Mouse (Mus musculus): ENCODE measurements around the gene Gm21969. TPM values are rescaled to one million over a fixed set of nuclear protein-coding genes. Genes with fewer than 3 reads are reported as not detected.

Gene Gm21969
- polyA plus RNA-seq, 1 experiment: 0.01 TPM

GRCm38 (mm10) chr4:139581427-139582051 lies 21.4 kb upstream of the Gm21969 start:
- H3K79me2 ChIP-seq (ENCODE audit: control insufficient read depth, insufficient read depth): peaks cover 99% of the 10 kb centered on the region
- H3K79me3 ChIP-seq (ENCODE audit: low read depth): peaks cover 90% of the 10 kb centered on the region
- peak overlapping the region; percentile 64 for H3ac ChIP-seq (ENCODE audit: control insufficient read depth, insufficient read length, low read depth)
- no peak for TF ChIP-seq CTCF (IDR thresholded peaks at IDR 0.05; ENCODE audit: control insufficient read depth, insufficient read depth, insufficient read length)
- TF ChIP-seq MAX (IDR thresholded peaks at IDR 0.05): no peak
- no peak for TF ChIP-seq FOSL1 (IDR thresholded peaks at IDR 0.05; ENCODE audit: insufficient read depth, low read length, poor library complexity, severe bottlenecking)
- TF ChIP-seq MYOG (IDR thresholded peaks at IDR 0.05; ENCODE audit: control insufficient read depth, extremely low read depth, insufficient read length): no peak
- peaks cover 8% of the 10 kb centered on the region for H3K36me3 ChIP-seq (ENCODE audit: control insufficient read depth, insufficient read depth)
- H3K27me3 ChIP-seq (ENCODE audit: control insufficient read depth, insufficient read depth, insufficient read length): no peaks in the 10 kb centered on the region
- no peak overlapping the region for H3K4me3 ChIP-seq (ENCODE audit: insufficient read depth, poor library complexity, severe bottlenecking)

GRCm38 (mm10) chr4:139582346-139582745 lies 20.6 kb upstream of the Gm21969 start:
- H3K27me3 ChIP-seq (ENCODE audit: control insufficient read depth, insufficient read depth, insufficient read length): no peaks in the 10 kb centered on the region
- TF ChIP-seq CTCF (IDR thresholded peaks at IDR 0.05; ENCODE audit: control insufficient read depth, insufficient read depth, insufficient read length): no peak
- no peak for TF ChIP-seq MYOD1 (IDR thresholded peaks at IDR 0.05; ENCODE audit: control insufficient read depth, insufficient read length, low read depth)
- TF ChIP-seq MAX (IDR thresholded peaks at IDR 0.05): no peak
- TF ChIP-seq MYOG (IDR thresholded peaks at IDR 0.05; ENCODE audit: control insufficient read depth, extremely low read depth, insufficient read length): no peak
- TF ChIP-seq USF1 (IDR thresholded peaks at IDR 0.05; ENCODE audit: low read depth): no peak
- no peak for TF ChIP-seq CEBPB (IDR thresholded peaks at IDR 0.05; ENCODE audit: low read depth)
- TF ChIP-seq FOSL1 (IDR thresholded peaks at IDR 0.05; ENCODE audit: insufficient read depth, low read length, poor library complexity, severe bottlenecking): no peak
- H3K4me3 ChIP-seq (ENCODE audit: insufficient read depth, poor library complexity, severe bottlenecking): no peak overlapping the region
- peaks cover 90% of the 10 kb centered on the region for H3K79me3 ChIP-seq (ENCODE audit: low read depth)
- H3K79me2 ChIP-seq (ENCODE audit: control insufficient read depth, insufficient read depth): peaks cover 99% of the 10 kb centered on the region
- peaks cover 4% of the 10 kb centered on the region for H3K36me3 ChIP-seq (ENCODE audit: control insufficient read depth, insufficient read depth)
- peak overlapping the region; percentile 31 for H3ac ChIP-seq (ENCODE audit: control insufficient read depth, insufficient read length, low read depth)

GRCm38 (mm10) chr4:139582903-139583302 lies 20.1 kb upstream of the Gm21969 start:
- Histone ChIP-seq H3K27me3 (ENCODE audit: control insufficient read depth, insufficient read depth, insufficient read length) (no peaks in the 10 kb centered on the region), H3K36me3 (ENCODE audit: control insufficient read depth, insufficient read depth) (no peaks in the 10 kb centered on the region), H3K79me3 (ENCODE audit: low read depth) (peaks cover 85% of the 10 kb centered on the region), H3ac (ENCODE audit: control insufficient read depth, insufficient read length, low read depth) (no peak overlapping the region), H3K79me2 (ENCODE audit: control insufficient read depth, insufficient read depth) (peaks cover 96% of the 10 kb centered on the region), H3K4me3 (ENCODE audit: insufficient read depth, poor library complexity, severe bottlenecking) (no peak overlapping the region)
- TF ChIP-seq MYOG (IDR thresholded peaks at IDR 0.05; ENCODE audit: control insufficient read depth, extremely low read depth, insufficient read length) (no peak), FOSL1 (IDR thresholded peaks at IDR 0.05; ENCODE audit: insufficient read depth, low read length, poor library complexity, severe bottlenecking) (no peak), MAX (IDR thresholded peaks at IDR 0.05) (no peak), CEBPB (IDR thresholded peaks at IDR 0.05; ENCODE audit: low read depth) (no peak), CTCF (IDR thresholded peaks at IDR 0.05; ENCODE audit: control insufficient read depth, insufficient read depth, insufficient read length) (no peak), MYOD1 (IDR thresholded peaks at IDR 0.05; ENCODE audit: control insufficient read depth, insufficient read length, low read depth) (no peak), USF1 (IDR thresholded peaks at IDR 0.05; ENCODE audit: low read depth) (no peak)

- Histone ChIP-seq H3ac (ENCODE audit: control insufficient read depth, insufficient read length, low read depth) (no peak overlapping the region), H3K36me3 (ENCODE audit: control insufficient read depth, insufficient read depth) (no peaks in the 10 kb centered on the region), H3K4me3 (ENCODE audit: insufficient read depth, poor library complexity, severe bottlenecking) (no peak overlapping the region), H3K27me3 (ENCODE audit: control insufficient read depth, insufficient read depth, insufficient read length) (no peaks in the 10 kb centered on the region), H3K79me2 (ENCODE audit: control insufficient read depth, insufficient read depth) (peaks cover 95% of the 10 kb centered on the region), H3K79me3 (ENCODE audit: low read depth) (peaks cover 81% of the 10 kb centered on the region)
- no peak for TF ChIP-seq CTCF (IDR thresholded peaks at IDR 0.05; ENCODE audit: control insufficient read depth, insufficient read depth, insufficient read length)
- TF ChIP-seq MAX (IDR thresholded peaks at IDR 0.05): peak; percentile 33
These were observed 19.2 kb upstream of the Gm21969 start for GRCm38 (mm10) chr4:139583629-139584245.

- Histone ChIP-seq H3ac (ENCODE audit: control insufficient read depth, insufficient read length, low read depth) (peak overlapping the region; percentile 59), H3K27me3 (ENCODE audit: control insufficient read depth, insufficient read depth, insufficient read length) (no peaks in the 10 kb centered on the region), H3K79me3 (ENCODE audit: low read depth) (peaks cover 77% of the 10 kb centered on the region), H3K36me3 (ENCODE audit: control insufficient read depth, insufficient read depth) (no peaks in the 10 kb centered on the region), H3K4me3 (ENCODE audit: insufficient read depth, poor library complexity, severe bottlenecking) (no peak overlapping the region), H3K79me2 (ENCODE audit: control insufficient read depth, insufficient read depth) (peaks cover 95% of the 10 kb centered on the region)
- TF ChIP-seq CEBPB (IDR thresholded peaks at IDR 0.05; ENCODE audit: low read depth) (no peak), CTCF (IDR thresholded peaks at IDR 0.05; ENCODE audit: control insufficient read depth, insufficient read depth, insufficient read length) (no peak), FOSL1 (IDR thresholded peaks at IDR 0.05; ENCODE audit: insufficient read depth, low read length, poor library complexity, severe bottlenecking) (no peak), MYOD1 (IDR thresholded peaks at IDR 0.05; ENCODE audit: control insufficient read depth, insufficient read length, low read depth) (no peak), MAX (IDR thresholded peaks at IDR 0.05) (no peak), USF1 (IDR thresholded peaks at IDR 0.05; ENCODE audit: low read depth) (no peak), MYOG (IDR thresholded peaks at IDR 0.05; ENCODE audit: control insufficient read depth, extremely low read depth, insufficient read length) (no peak)
These were observed 18.3 kb upstream of the Gm21969 start for GRCm38 (mm10) chr4:139584704-139585103.

- peaks cover 95% of the 10 kb centered on the region for H3K79me2 ChIP-seq (ENCODE audit: control insufficient read depth, insufficient read depth)
- peak; percentile 61 for TF ChIP-seq CEBPB (IDR thresholded peaks at IDR 0.05; ENCODE audit: low read depth)
- no peak for TF ChIP-seq MYOD1 (IDR thresholded peaks at IDR 0.05; ENCODE audit: control insufficient read depth, insufficient read length, low read depth)
- no peak for TF ChIP-seq CTCF (IDR thresholded peaks at IDR 0.05; ENCODE audit: control insufficient read depth, insufficient read depth, insufficient read length)
- no peaks in the 10 kb centered on the region for H3K27me3 ChIP-seq (ENCODE audit: control insufficient read depth, insufficient read depth, insufficient read length)
- no peak overlapping the region for H3ac ChIP-seq (ENCODE audit: control insufficient read depth, insufficient read length, low read depth)
- no peaks in the 10 kb centered on the region for H3K36me3 ChIP-seq (ENCODE audit: control insufficient read depth, insufficient read depth)
- no peak overlapping the region for H3K4me3 ChIP-seq (ENCODE audit: insufficient read depth, poor library complexity, severe bottlenecking)
- peaks cover 78% of the 10 kb centered on the region for H3K79me3 ChIP-seq (ENCODE audit: low read depth)
These were observed 17.3 kb upstream of the Gm21969 start for GRCm38 (mm10) chr4:139585713-139586112.

Measured in C2C12 (cell line).